Mouse (Mus musculus): ENCODE measurements around the gene Tmem17. TPM values are rescaled to one million over a fixed set of nuclear protein-coding genes. Genes with fewer than 3 reads are reported as not detected.

Gene Tmem17
- 1.7 and 2.5 TPM in 2 replicates for polyA plus RNA-seq (2015; fragmentation: Nextera tagmentation; extraction: Ambion mirVana)

DNA sequence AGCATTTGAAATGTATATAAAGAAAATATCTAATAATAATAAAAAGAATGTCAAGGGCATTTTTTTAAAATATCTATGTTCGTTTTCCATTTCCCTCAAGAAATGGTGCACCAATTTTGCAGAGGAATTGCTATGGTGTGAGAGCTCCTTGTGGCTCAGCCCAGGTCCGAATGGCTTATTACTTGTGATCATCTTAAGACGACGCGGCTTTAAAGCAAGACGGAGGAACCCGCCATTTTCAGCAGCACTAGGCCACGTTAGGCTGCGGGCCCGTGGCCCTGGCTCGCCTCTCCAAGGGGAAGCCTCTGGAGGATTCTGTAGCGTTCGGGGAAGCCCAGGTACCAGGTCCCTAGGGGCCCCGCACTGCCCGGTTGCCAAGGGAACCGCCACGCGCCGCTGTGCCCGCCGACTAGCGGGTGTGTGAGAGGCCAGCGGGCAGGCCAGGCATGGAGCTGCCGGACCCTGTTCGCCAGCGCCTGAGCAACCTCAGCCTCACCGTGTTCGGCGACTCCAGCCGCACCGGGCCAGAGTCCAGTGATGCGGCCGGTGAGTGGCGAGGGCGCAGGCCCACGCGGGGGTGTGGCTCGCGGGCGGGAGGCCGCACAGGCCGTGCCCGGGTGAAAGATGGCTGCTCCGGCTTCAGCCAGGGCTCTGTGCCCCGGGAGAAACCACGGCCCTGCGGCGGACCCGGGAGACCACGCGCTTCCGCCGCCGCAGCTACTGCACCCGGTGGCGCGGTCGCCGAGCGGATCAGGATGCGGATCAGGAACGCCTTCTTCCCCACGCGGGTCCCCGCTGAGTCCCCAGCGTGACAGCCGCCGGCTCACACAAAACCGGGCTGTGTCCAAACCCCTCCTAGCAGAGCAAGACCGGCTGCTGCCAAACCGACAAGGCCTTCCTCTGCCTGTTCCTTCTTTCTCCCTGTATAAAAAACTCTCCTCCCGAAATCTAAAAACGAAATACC is at the start of gene Tmem17:
Gene Tmem17 (plus strand): TSS at position 51 of the 964 bp plus-strand sequence.
- peak within 1 kb of the TSS; percentile 90 for H3K9ac ChIP-seq (replicated peaks)
- H3K27me3 ChIP-seq (ENCODE audit: insufficient read depth, low read length) = no peaks in the 10 kb centered on the region
- peak within 1 kb of the TSS; percentile 74 for H3K4me3 ChIP-seq (ENCODE audit: low read depth, low read length)
- H3K4me1 ChIP-seq (ENCODE audit: insufficient read depth) = 0 out of 2 replicates have a peak, but pooled peaks cover 2% of the 10 kb centered on the region
- TF ChIP-seq EP300 (IDR thresholded peaks at IDR 0.05; ENCODE audit: low read depth) (no peak), CTCF (IDR thresholded peaks at IDR 0.05; ENCODE audit: low read depth) (peak; percentile 19; the same call in 1 of the 2 replicates)
- peak within 1 kb of the TSS; percentile 95 for H3K27ac ChIP-seq (ENCODE audit: low read depth)
- no peaks in the 10 kb centered on the region for H3K36me3 ChIP-seq (replicated peaks; ENCODE audit: insufficient read depth, low read length)
- DNase-seq (peak; percentile 89), ATAC-seq (peak; percentile 98)
- peak within 1 kb of the TSS; percentile 89 for H3K4me2 ChIP-seq (ENCODE audit: low read depth, low read length)
- 2% methylated on average over 72 of the region's 73 CpGs for WGBS (ENCODE audit: insufficient replicate concordance)
- H3K9me3 ChIP-seq (ENCODE audit: low read length) = no peaks in the 10 kb centered on the region

DNA sequence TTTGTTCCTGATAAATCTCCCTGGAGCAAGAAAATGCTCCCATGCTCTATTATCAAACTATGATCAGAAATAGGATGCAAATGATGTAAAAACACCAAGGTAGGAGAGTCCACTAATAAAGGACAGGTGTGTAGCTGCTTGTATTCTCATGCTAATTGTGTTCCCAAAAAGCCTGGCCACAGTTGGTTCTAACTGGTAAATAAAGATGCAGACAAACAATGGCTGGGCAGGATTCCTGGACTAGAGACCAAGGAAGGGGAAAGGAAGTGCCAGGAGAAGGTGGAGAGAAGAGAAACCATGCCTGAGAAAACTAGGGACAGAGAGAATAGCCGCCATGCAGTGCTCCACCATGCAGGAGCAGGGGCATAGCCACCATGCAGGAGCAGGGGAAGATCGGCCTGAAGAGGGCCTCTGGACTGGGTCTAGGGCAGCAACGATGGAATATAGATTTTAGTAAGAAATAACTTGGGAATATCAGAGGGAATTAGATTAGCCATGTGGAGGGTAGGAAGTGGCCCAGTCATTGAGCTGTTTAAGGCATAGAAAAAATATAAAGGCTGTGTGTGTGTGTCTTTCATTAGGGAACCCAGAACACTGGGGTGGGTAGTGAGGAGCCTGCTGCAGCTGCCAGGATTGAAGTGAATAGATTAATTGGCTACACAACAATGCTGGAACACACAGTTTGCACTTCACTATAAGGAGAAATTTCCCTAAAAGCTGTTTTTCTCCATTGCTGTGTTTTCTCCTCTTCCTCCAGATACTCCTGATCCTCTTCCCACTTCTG is 31.9 kb upstream of the Tmem17 start:
- Histone ChIP-seq H3K9ac (replicated peaks) (no peak overlapping the region), H3K4me3 (ENCODE audit: low read depth, low read length) (no peak overlapping the region), H3K27me3 (ENCODE audit: insufficient read depth, low read length) (no peaks in the 10 kb centered on the region), H3K27ac (ENCODE audit: low read depth) (no peak overlapping the region), H3K9me3 (ENCODE audit: low read length) (no peaks in the 10 kb centered on the region), H3K36me3 (replicated peaks; ENCODE audit: insufficient read depth, low read length) (no peaks in the 10 kb centered on the region), H3K4me2 (ENCODE audit: low read depth, low read length) (no peak overlapping the region), H3K4me1 (ENCODE audit: insufficient read depth) (no peaks in the 10 kb centered on the region)
- 62% methylated on average over 3 of the region's 3 CpGs for WGBS (ENCODE audit: insufficient replicate concordance)
- no peak for DNase-seq
- TF ChIP-seq EP300 (IDR thresholded peaks at IDR 0.05; ENCODE audit: low read depth) = no peak
- no peak for TF ChIP-seq CTCF (IDR thresholded peaks at IDR 0.05; ENCODE audit: low read depth)
- no peak for ATAC-seq

DNA sequence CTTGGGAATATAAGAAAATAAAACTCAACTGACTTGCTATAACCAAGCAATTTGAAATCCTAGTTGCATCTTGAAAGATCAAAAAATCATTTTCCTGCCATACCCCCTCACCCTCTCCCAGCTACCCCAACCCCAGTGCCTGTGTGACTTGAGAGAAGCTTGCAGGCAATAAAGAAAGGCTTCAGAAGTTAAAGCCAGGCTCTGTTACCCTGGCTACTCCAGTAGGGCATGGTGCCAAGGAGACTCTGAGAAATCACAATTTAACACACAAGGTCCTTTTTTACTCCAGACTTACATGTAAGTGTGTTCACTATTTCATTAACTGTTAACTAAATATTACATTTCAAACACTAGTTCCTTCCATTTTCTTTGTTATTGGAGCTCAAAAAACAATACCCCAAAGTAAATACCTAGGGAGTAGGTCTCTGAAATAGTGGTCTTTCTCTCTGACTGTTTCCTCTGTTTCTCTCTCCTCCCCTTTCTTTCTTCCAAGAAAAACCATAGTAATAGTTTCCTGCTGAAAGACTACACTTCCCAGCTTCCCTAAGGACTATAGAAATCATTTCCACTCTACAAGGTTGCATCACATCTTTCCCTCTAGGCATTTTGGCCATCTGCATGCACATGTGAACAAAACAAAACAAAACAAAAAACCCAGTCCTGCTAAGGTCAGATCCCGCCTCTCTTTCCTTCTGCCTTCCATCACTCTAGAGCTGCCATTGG is 30.1 kb upstream of the Tmem17 start:
- ATAC-seq = no peak
- 81% methylated on average over 1 of the region's 1 CpGs for WGBS (ENCODE audit: insufficient replicate concordance)
- no peak for DNase-seq
- H3K9ac ChIP-seq (replicated peaks) = no peak overlapping the region
- no peaks in the 10 kb centered on the region for H3K27me3 ChIP-seq (ENCODE audit: insufficient read depth, low read length)
- no peak overlapping the region for H3K27ac ChIP-seq (ENCODE audit: low read depth)
- TF ChIP-seq CTCF (IDR thresholded peaks at IDR 0.05; ENCODE audit: low read depth) = no peak
- TF ChIP-seq EP300 (IDR thresholded peaks at IDR 0.05; ENCODE audit: low read depth) = no peak
- H3K4me1 ChIP-seq (ENCODE audit: insufficient read depth) = no peaks in the 10 kb centered on the region
- H3K4me2 ChIP-seq (ENCODE audit: low read depth, low read length) = no peak overlapping the region
- H3K4me3 ChIP-seq (ENCODE audit: low read depth, low read length) = no peak overlapping the region
- H3K36me3 ChIP-seq (replicated peaks; ENCODE audit: insufficient read depth, low read length) = no peaks in the 10 kb centered on the region
- no peaks in the 10 kb centered on the region for H3K9me3 ChIP-seq (ENCODE audit: low read length)

DNA sequence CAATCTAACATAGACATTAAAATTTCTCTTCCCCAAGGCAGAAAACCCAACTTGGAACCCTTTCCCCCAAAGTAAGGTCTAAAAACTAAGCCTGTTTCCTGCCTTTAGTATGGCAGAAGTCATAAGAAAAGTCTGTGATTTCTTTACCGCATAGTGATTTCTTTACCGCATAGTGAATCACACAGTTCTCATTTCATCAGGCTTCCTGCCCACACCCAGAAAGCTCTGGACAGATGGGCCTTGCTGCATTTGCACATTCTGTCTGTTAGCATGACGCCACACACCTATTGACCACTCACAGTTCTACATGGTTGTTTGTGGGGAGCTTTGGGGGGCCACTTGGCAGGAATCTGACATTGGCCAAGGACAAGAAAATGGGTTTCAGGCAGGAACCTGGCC is 29.5 kb upstream of the Tmem17 start:
- ATAC-seq (no peak), DNase-seq (no peak)
- Histone ChIP-seq H3K27me3 (ENCODE audit: insufficient read depth, low read length) (no peaks in the 10 kb centered on the region), H3K36me3 (replicated peaks; ENCODE audit: insufficient read depth, low read length) (no peaks in the 10 kb centered on the region), H3K9ac (replicated peaks) (no peak overlapping the region), H3K4me2 (ENCODE audit: low read depth, low read length) (no peak overlapping the region), H3K27ac (ENCODE audit: low read depth) (no peak overlapping the region), H3K4me3 (ENCODE audit: low read depth, low read length) (no peak overlapping the region), H3K9me3 (ENCODE audit: low read length) (no peaks in the 10 kb centered on the region), H3K4me1 (ENCODE audit: insufficient read depth) (no peaks in the 10 kb centered on the region)
- TF ChIP-seq CTCF (IDR thresholded peaks at IDR 0.05; ENCODE audit: low read depth) = no peak
- no peak for TF ChIP-seq EP300 (IDR thresholded peaks at IDR 0.05; ENCODE audit: low read depth)
- WGBS (ENCODE audit: insufficient replicate concordance) = 82% methylated on average over 3 of the region's 3 CpGs

DNA sequence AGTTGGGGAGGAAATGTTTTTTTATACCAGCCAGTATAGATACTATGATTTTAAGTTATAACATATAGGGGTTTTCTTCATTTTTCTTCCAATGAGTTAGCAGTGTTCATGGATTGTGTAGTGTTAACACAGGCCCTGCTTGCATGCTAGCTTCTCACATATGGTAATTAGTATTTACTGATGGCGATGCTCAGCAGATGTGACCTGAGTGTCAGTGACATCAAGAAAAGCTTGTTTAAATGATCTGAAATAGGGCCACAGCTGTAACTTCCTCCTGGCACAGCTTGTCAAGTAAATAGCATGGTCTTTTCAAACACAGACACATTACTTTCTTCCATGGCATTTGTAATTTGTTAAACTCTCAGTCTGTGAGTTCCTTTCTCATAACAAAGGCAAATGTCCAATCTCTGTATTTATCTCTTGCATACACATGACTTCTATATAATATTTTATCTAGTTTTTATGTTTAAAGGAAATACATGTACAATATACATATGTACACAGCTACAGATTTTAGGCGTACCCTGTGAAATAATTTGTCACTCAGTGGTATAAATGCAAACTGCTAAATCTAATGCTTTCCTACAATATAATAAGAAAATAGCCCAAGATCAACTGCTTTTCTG is 18.1 kb upstream of the Tmem17 start:
- DNase-seq = no peak
- no peaks in the 10 kb centered on the region for H3K9me3 ChIP-seq (ENCODE audit: low read length)
- no peak overlapping the region for H3K27ac ChIP-seq (ENCODE audit: low read depth)
- H3K36me3 ChIP-seq (replicated peaks; ENCODE audit: insufficient read depth, low read length) = no peaks in the 10 kb centered on the region
- no peak overlapping the region for H3K4me3 ChIP-seq (ENCODE audit: low read depth, low read length)
- H3K27me3 ChIP-seq (ENCODE audit: insufficient read depth, low read length) = no peaks in the 10 kb centered on the region
- no peak for ATAC-seq
- H3K4me2 ChIP-seq (ENCODE audit: low read depth, low read length) = no peak overlapping the region
- no peaks in the 10 kb centered on the region for H3K4me1 ChIP-seq (ENCODE audit: insufficient read depth)
- no peak overlapping the region for H3K9ac ChIP-seq (replicated peaks)
- no peak for TF ChIP-seq CTCF (IDR thresholded peaks at IDR 0.05; ENCODE audit: low read depth)
- TF ChIP-seq EP300 (IDR thresholded peaks at IDR 0.05; ENCODE audit: low read depth) = no peak
- 74% methylated on average over 2 of the region's 2 CpGs for WGBS (ENCODE audit: insufficient replicate concordance)
